Mouse (Mus musculus) heart, adult 2 months (tissue): ENCODE results near the gene Mrgpra4.

Source experiments
- CTCF ChIP-seq: fragments of 200-600 bp; IDR thresholded peaks from 2 replicates; pipeline ENCODE4 v1.8.1; 2022; ENCODE audit warnings: antibody characterized with exemption, mild to moderate bottlenecking, moderate library complexity
- EP300 ChIP-seq: fragments of 200-500 bp; IDR thresholded peaks from 2 replicates; pipeline ENCODE4 v1.6.1; 2011; ENCODE audit warnings: low read depth, low read length, control low read depth; ENCODE audit not compliant: insufficient read depth
- POLR2A ChIP-seq: fragments of 200-500 bp; IDR thresholded peaks from 2 replicates; pipeline ENCODE4 v1.6.1; 2011; ENCODE audit warnings: mild to moderate bottlenecking, low read depth, low read length, control low read depth; ENCODE audit not compliant: insufficient read depth

DNA sequence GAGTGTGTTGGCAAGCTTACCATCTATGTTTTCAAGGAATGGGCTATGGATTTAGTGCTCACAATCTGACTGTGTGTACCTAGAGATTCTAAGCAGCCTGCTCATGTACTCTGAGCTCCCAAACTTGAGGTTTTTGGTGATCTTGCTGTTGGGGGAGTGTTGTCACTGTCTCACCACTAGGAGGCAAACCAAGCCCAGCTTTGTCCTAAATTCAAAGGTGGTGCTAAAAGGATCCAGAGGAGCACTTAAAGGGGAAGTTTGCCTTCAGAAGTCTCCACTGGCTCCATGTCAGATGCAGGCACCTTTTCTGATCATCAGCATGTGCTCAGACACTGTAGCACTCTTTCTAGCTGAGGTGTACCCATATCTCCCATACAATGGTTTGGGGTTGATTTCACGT, 4.9 kb upstream of the Mrgpra4 start:
- TF ChIP-seq CTCF (no peak), EP300 (no peak), POLR2A (no peak)
